Mouse (Mus musculus) embryonic facial prominence, embryonic 10.5 days (tissue): ENCODE measurements at regions not wholly inside any gene's neighbourhood (a gene's known extent, or its start where the extent isn't known, plus 50 kb on each side); places are given as distances from the start of the nearest gene placed in this dataset.

Experiments
- DNase-seq: peaks from one replicate; pipeline ENCODE4 v3.0.0-alpha.2; 2017; ENCODE audit warnings: low spot score
- H3K27ac ChIP-seq: fragments of 300-500 bp; sonication (generic); replicated peaks from 2 replicates; pipeline ENCODE4 v1.5.1; 2016; ENCODE audit warnings: mild to moderate bottlenecking
- H3K27me3 ChIP-seq: fragments of 300-500 bp; sonication (generic); replicated peaks from 2 replicates; pipeline ENCODE4 v1.6.1; 2016; ENCODE audit warnings: low read depth, mild to moderate bottlenecking; ENCODE audit not compliant: poor library complexity, severe bottlenecking
- H3K36me3 ChIP-seq: fragments of 300-500 bp; sonication (generic); replicated peaks from 2 replicates; pipeline ENCODE4 v1.6.1; 2016; ENCODE audit warnings: mild to moderate bottlenecking, moderate library complexity
- H3K4me1 ChIP-seq: fragments of 300-500 bp; sonication (generic); 2 replicates; pipeline ENCODE4 v1.6.1; 2016
- H3K4me3 ChIP-seq: fragments of 300-500 bp; sonication (generic); 2 replicates; pipeline ENCODE4 v1.5.1; 2016; ENCODE audit warnings: mild to moderate bottlenecking, moderate library complexity
- H3K9me3 ChIP-seq: fragments of 300-500 bp; sonication (generic); 2 replicates; pipeline ENCODE4 v1.6.1; 2016; ENCODE audit warnings: mild to moderate bottlenecking
- WGBS: fragments of 180-500 bp; shearing (Covaris S2); methylation state at CpG from one replicate; pipeline ENCODE4 v1.1.7; 2016; 5-methylcytosine and 5-hydroxymethylcytosine counted together

DNA sequence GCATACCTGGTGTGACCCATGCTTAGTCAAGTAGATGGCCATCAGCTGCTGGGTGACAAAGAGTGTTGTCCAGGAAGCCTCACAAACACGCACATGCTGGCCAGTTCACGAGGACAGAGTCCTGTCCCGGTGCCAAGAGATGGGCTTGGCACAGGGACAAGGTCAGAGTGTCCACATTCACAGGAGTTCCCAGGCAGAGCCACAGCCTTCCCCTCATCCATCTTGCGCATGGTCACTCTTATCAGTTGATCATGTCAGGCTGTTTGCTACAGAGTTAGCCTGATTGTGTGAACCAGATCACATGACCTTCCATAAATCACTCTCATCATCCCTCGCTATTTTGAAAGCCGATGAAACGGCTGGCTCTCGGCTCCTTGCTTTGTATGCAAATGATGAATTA, 103.6 kb downstream of the Gm11011 start:
- Histone ChIP-seq H3K27ac (no peak overlapping the region), H3K27me3 (no peaks in the 10 kb centered on the region), H3K4me3 (no peak overlapping the region), H3K36me3 (no peaks in the 10 kb centered on the region), H3K9me3 (no peaks in the 10 kb centered on the region), H3K4me1 (peaks cover 18% of the 10 kb centered on the region)
- DNase-seq: no peak
- 89% methylated on average over 8 of the region's 8 CpGs for WGBS

GRCm38 (mm10) chr2:169481731-169482465, 105.6 kb downstream of the Gm11011 start:
- DNase-seq: peak; percentile 42
- Histone ChIP-seq H3K36me3 (no peaks in the 10 kb centered on the region), H3K9me3 (no peaks in the 10 kb centered on the region), H3K27me3 (no peaks in the 10 kb centered on the region), H3K4me3 (no peak overlapping the region), H3K4me1 (peaks cover 18% of the 10 kb centered on the region), H3K27ac (peak overlapping the region; percentile 40; the same call in 1 of the 2 replicates)
- WGBS: 53% methylated on average over 15 of the region's 15 CpGs

DNA sequence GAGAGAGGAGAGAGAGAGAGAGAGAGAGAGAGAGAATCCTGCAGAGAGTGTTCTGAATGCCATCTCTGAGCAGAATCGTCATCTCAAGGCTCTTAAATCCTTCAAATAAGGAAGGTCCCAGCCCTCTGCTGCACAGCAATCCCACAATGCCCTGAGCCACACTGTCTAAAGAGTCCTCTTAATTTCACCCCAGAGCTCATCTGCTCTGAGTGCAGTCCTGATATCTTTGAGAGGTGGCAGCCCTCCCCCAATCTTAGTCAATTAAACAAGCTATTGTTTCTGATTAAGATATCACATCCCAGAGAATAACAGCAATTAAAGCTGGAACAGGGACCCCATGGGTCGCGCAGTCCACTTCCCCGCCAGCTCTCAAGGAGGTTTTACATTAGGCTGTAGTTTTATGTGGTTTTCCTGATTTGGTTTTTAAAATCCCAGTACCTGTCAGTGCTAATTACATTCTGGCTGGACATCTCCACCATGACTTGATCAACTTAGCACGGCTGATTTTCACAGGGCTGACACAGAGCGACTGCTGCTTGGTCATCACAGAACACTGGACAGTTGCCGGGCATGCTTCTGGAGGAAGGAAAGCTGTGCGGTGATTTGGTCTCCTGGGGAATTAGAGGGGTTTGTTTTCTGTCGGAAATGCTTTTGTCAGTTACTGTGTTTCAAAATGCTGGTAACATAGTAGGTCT, 113.0 kb downstream of the Gm11011 start:
- no peak for DNase-seq
- Histone ChIP-seq H3K36me3 (no peaks in the 10 kb centered on the region), H3K27me3 (no peaks in the 10 kb centered on the region), H3K27ac (peak overlapping the region; percentile 19; the same call in 1 of the 2 replicates), H3K4me3 (no peak overlapping the region), H3K9me3 (no peaks in the 10 kb centered on the region), H3K4me1 (peaks cover 13% of the 10 kb centered on the region)
- 40% methylated on average over 9 of the region's 9 CpGs for WGBS

- 93% methylated on average over 10 of the region's 10 CpGs for WGBS
- no peak overlapping the region for H3K27ac ChIP-seq
- no peak for DNase-seq
- peaks cover 17% of the 10 kb centered on the region for H3K4me1 ChIP-seq
- no peak overlapping the region for H3K4me3 ChIP-seq
- H3K36me3 ChIP-seq: no peaks in the 10 kb centered on the region
- H3K9me3 ChIP-seq: no peaks in the 10 kb centered on the region
- H3K27me3 ChIP-seq: no peaks in the 10 kb centered on the region
Observed at GRCm38 (mm10) chr2:169469538-169469937, 118.0 kb downstream of the Gm11011 start.

- peaks cover 11% of the 10 kb centered on the region; the same call in 1 of the 2 replicates for H3K4me1 ChIP-seq
- no peaks in the 10 kb centered on the region for H3K27me3 ChIP-seq
- H3K9me3 ChIP-seq: no peaks in the 10 kb centered on the region
- 87% methylated on average over 6 of the region's 6 CpGs for WGBS
- H3K27ac ChIP-seq: no peak overlapping the region
- no peak for DNase-seq
- H3K36me3 ChIP-seq: no peaks in the 10 kb centered on the region
- no peak overlapping the region for H3K4me3 ChIP-seq
Observed at GRCm38 (mm10) chr2:169467621-169468020, 119.9 kb downstream of the Gm11011 start.

DNA sequence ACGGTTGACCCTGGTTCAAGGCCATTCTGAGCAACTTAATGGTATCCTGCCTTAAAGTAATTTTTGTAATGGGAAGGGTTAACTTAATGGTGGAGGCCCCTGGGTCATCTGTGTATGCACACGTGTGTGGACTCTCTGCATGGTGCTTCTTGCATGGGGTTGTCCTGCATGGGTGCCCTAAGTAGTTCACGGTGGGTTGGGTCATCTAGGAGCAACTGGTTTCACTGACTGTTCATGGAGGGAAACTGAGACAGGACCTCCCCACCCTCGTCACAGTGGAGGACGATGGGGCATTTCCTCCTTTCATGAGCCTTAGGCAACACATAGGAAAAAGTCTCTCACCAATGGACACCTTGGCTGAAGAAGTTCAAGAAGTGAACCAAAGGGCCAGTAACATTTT, 123.4 kb downstream of the Gm11011 start:
- H3K36me3 ChIP-seq: no peaks in the 10 kb centered on the region
- H3K27ac ChIP-seq: no peak overlapping the region
- H3K27me3 ChIP-seq: no peaks in the 10 kb centered on the region
- H3K4me1 ChIP-seq: peaks cover 11% of the 10 kb centered on the region; the same call in 1 of the 2 replicates
- WGBS: 88% methylated on average over 5 of the region's 5 CpGs
- no peak overlapping the region for H3K4me3 ChIP-seq
- peaks cover 4% of the 10 kb centered on the region; the same call in 1 of the 2 replicates for H3K9me3 ChIP-seq
- DNase-seq: no peak

DNA sequence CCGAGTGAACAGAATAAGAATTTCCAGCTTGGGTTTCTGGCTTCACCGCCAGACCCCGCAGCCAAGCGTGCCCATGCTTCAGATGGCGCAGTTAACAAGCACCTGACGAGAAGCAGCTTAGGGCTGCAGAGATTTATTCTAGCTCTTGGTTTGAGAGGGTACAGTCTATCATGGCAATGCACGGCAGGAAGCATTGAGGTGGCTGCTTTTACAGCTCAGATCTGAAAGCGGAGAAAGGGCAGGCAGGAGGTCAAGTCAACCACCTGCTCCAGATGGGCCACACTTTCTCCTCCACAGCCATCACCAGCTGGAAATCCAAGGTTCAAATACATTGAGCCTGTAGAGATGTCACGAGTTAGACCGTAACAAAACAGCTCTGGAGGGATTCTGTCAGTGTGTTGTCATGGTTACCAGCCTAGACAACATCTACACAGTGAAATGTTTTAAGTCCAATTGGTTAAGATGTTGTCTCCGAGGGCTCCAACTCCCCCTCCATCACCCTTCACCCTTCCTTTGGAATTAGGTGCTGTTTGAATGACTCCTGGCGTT, 126.0 kb downstream of the Gm11011 start:
- Histone ChIP-seq H3K4me3 (no peak overlapping the region), H3K4me1 (no peaks in the 10 kb centered on the region), H3K27me3 (no peaks in the 10 kb centered on the region), H3K9me3 (peaks cover 5% of the 10 kb centered on the region; the same call in 1 of the 2 replicates), H3K36me3 (no peaks in the 10 kb centered on the region), H3K27ac (no peak overlapping the region)
- no peak for DNase-seq
- 87% methylated on average over 12 of the region's 12 CpGs for WGBS

- 88% methylated on average over 8 of the region's 8 CpGs for WGBS
- no peaks in the 10 kb centered on the region for H3K27me3 ChIP-seq
- DNase-seq: no peak
Observed at GRCm38 (mm10) chr2:169452956-169453355, 134.6 kb downstream of the Gm11011 start.

GRCm38 (mm10) chr2:169450801-169451200, 136.7 kb downstream of the Gm11011 start:
- H3K4me3 ChIP-seq: no peak overlapping the region
- WGBS: 87% methylated on average over 6 of the region's 6 CpGs
- no peaks in the 10 kb centered on the region for H3K27me3 ChIP-seq
- H3K9me3 ChIP-seq: no peaks in the 10 kb centered on the region
- H3K27ac ChIP-seq: no peak overlapping the region
- peaks cover 7% of the 10 kb centered on the region; the same call in 1 of the 2 replicates for H3K4me1 ChIP-seq
- no peaks in the 10 kb centered on the region for H3K36me3 ChIP-seq
- DNase-seq: no peak

More at GRCm38 (mm10) chr2:169452956-169453355, 134.6 kb downstream of the Gm11011 start:
- no peak overlapping the region for H3K27ac ChIP-seq
- H3K9me3 ChIP-seq: no peaks in the 10 kb centered on the region
- H3K36me3 ChIP-seq: no peaks in the 10 kb centered on the region
- H3K4me1 ChIP-seq: peaks cover 7% of the 10 kb centered on the region; the same call in 1 of the 2 replicates
- no peak overlapping the region for H3K4me3 ChIP-seq

DNA sequence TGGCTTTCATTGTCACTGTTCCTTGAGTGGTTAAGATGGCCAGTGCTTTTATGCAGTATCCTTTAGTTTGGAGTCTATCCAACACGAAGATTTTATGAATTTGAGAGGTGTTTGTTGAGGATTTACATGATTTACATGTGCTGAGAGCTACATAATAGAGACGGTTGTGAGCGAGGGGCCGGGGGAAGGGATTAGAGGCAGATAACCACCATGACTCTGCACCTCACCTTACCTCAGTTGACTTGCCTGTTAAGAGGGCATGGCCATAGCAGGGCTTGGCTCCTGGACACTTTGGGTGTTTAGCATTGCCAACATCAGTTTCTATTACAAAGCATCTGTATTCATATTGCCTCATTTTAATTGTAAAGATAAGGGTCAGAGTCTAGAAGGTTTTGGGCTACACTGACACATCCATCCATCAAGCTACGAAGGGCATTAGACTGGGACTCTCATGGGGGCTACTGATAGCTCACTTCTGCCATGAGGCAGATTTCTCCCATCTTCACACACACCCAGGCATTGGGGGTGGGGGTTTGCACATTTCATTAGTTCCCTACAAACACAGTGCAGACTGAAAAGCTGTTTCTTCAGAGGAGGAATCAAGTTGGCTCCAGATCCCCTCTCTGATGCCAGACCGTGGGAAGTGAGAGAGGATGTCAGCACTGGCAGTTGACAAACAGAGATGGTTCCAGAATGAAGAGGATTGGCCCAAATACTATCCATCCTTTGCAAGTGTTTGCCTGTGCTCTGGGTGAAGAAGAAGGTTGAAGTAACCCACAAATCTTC, 139.9 kb downstream of the Gm11011 start:
- Histone ChIP-seq H3K9me3 (no peaks in the 10 kb centered on the region), H3K4me3 (no peak overlapping the region), H3K27me3 (no peaks in the 10 kb centered on the region), H3K36me3 (no peaks in the 10 kb centered on the region), H3K27ac (no peak overlapping the region), H3K4me1 (peaks cover 7% of the 10 kb centered on the region; the same call in 1 of the 2 replicates)
- 86% methylated on average over 6 of the region's 6 CpGs for whole genome bisulfite sequencing
- no peak for DNase-seq

DNA sequence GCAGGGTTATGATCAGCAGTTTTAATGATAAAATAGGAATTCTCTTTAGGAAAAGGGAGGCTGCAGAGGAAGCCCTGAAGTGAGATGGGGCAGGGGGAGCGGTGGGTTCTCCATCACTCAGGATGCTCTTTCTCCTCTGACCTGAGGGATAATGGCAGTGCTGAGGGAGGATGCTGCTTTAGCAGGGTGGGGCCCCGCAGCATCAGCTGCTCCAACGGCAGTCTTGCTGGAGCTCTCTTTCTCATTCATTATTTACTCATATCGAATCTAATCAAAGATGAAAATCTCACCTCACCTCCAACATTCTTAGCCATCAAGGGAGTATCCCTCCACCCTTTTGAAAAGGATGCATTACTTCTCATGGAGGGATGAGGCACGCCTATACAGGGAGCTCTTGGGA, 141.7 kb downstream of the Gm11011 start:
- WGBS: 88% methylated on average over 5 of the region's 5 CpGs
- H3K4me3 ChIP-seq: no peak overlapping the region
- no peak for DNase-seq
- no peaks in the 10 kb centered on the region for H3K36me3 ChIP-seq
- peaks cover 3% of the 10 kb centered on the region for H3K9me3 ChIP-seq
- no peak overlapping the region for H3K27ac ChIP-seq
- H3K4me1 ChIP-seq: peaks cover 2% of the 10 kb centered on the region; the same call in 1 of the 2 replicates
- no peaks in the 10 kb centered on the region for H3K27me3 ChIP-seq

- 89% methylated on average over 12 of the region's 12 CpGs for WGBS
Observed at GRCm38 (mm10) chr2:169445371-169445770, 142.2 kb downstream of the Gm11011 start.

More at GRCm38 (mm10) chr2:169445371-169445770, 142.2 kb downstream of the Gm11011 start:
- Histone ChIP-seq H3K4me3 (no peak overlapping the region), H3K9me3 (peaks cover 3% of the 10 kb centered on the region), H3K36me3 (no peaks in the 10 kb centered on the region), H3K27ac (no peak overlapping the region), H3K4me1 (no peaks in the 10 kb centered on the region), H3K27me3 (no peaks in the 10 kb centered on the region)
- no peak for DNase-seq
